Mouse (Mus musculus) heart, adult 8-10 months (tissue): Measurements from ENCODE around the gene Psmb9. TPM values are rescaled to one million over a fixed set of nuclear protein-coding genes. Genes with fewer than 3 reads are reported as not detected.
A peak's percentile ranks its signal among the peaks of the same experiment; 100 is the strongest.
"Not testable (repeated sequence)": the region's sequence is repeated elsewhere in the genome, so short reads cannot be mapped to it uniquely, and the experiment has no call there.

Source experiments
- DNase-seq: peaks from one replicate; pipeline ENCODE4 v3.0.0; 2022; ENCODE audit warnings: low spot score
- total RNA-seq, 4 experiments: library from RNA; stranded (reverse); gene quantifications; 2 replicates each; pipeline ENCODE4 v1.2.4; 2022

Gene Psmb9
- total RNA-seq, 4 experiments from 2014 or later: 6.9 to 12.9 (median 8.7) TPM

- no peak for DNase-seq
Observed at GRCm38 (mm10) chr17:34183564-34184219, 3.9 kb downstream of the Psmb9 start.

GRCm38 (mm10) chr17:34179913-34180859 lies 7.4 kb downstream of the Psmb9 start:
- no peak for DNase-seq

GRCm38 (mm10) chr17:34179019-34179418 lies 8.5 kb downstream of the Psmb9 start:
- no peak for DNase-seq

- DNase-seq: no peak
Observed at GRCm38 (mm10) chr17:34177179-34177578, 10.4 kb downstream of the Psmb9 start.

GRCm38 (mm10) chr17:34174075-34174474 lies 13.5 kb downstream of the Psmb9 start:
- DNase-seq: no peak

GRCm38 (mm10) chr17:34172528-34172927 lies 15.0 kb downstream of the Psmb9 start:
- DNase-seq: no peak

- DNase-seq: peak; percentile 82
Observed at GRCm38 (mm10) chr17:34170877-34171498, 16.6 kb downstream of the Psmb9 start.

GRCm38 (mm10) chr17:34170487-34170876 lies 17.1 kb downstream of the Psmb9 start:
- DNase-seq: no peak

- DNase-seq: peak; percentile 49
Observed at GRCm38 (mm10) chr17:34169279-34169678, 18.3 kb downstream of the Psmb9 start.

GRCm38 (mm10) chr17:34165033-34165730 lies 22.4 kb downstream of the Psmb9 start:
- DNase-seq: no peak

GRCm38 (mm10) chr17:34164202-34164895 lies 23.2 kb downstream of the Psmb9 start:
- DNase-seq: no peak

GRCm38 (mm10) chr17:34155534-34155933 lies 32.0 kb downstream of the Psmb9 start:
- DNase-seq: no peak

GRCm38 (mm10) chr17:34152923-34153322 lies 34.6 kb downstream of the Psmb9 start, which contains the start of gene H2-DMb1:
Gene H2-DMb1, plus strand, starts transcription at chr17:34153072.
- DNase-seq: peak; percentile 62

- DNase-seq: no peak
Observed at GRCm38 (mm10) chr17:34144960-34145371, 42.6 kb downstream of the Psmb9 start.

GRCm38 (mm10) chr17:34144221-34144620 lies 43.3 kb downstream of the Psmb9 start:
- not testable (repeated sequence) for DNase-seq

GRCm38 (mm10) chr17:34143461-34143860 lies 44.1 kb downstream of the Psmb9 start:
- no peak for DNase-seq

GRCm38 (mm10) chr17:34143033-34143432 lies 44.5 kb downstream of the Psmb9 start, which contains the start of gene H2-DMb2:
Gene H2-DMb2, plus strand, starts transcription at chr17:34143307.
- peak; percentile 57 for DNase-seq

- DNase-seq: no peak
Observed at GRCm38 (mm10) chr17:34142456-34143010, 45.0 kb downstream of the Psmb9 start.

GRCm38 (mm10) chr17:34141448-34141847 lies 46.1 kb downstream of the Psmb9 start:
- DNase-seq: no peak

GRCm38 (mm10) chr17:34140240-34140639 lies 47.3 kb downstream of the Psmb9 start:
- DNase-seq: no peak
